Mouse (Mus musculus): ENCODE data around the gene Asphd2.

DNA sequence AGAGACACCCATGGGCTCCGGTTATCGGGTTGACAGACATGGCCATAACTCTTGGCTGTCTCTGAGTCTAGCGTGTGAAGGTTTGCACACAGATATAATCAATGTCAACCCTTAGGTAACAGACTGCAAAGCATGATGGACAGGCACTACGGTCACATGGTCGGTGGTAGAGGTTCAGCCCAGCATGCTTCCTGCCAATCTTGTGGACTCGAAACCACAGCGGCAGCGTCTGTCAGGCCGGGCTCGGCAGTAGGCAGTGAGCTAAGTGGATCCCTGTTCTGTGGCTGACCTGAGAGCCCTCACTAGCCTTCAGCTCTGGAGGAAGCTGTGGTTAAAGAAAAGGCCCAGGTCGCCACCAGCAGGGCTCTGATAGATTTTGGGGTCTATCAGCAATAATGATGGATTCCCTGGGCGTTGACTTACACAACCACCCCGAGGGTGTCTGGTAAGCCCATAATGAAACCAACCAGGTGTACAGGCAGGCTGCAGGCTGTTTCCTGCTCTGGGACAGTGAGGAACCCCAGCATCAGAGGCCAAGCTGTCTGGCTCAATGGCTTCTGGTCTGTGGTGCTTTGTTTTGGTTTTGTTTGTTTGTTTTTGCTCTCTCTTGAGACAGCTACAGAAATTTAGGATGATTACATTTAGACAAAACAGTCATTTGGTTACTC is 9.7 kb downstream of the Asphd2 start:
- no peak for TF ChIP-seq EP300 (IDR thresholded peaks at IDR 0.05; ENCODE audit: insufficient read depth, low read depth, low read length)
- TF ChIP-seq CTCF (IDR thresholded peaks at IDR 0.05): no peak
- TF ChIP-seq POLR2A (IDR thresholded peaks at IDR 0.05; ENCODE audit: insufficient read depth, low read depth, low read length): no peak

All from heart, adult 2 months (tissue).